Comparison of ENCODE assay signal across 8 mouse cellular contexts in genomic region chr2:168726007-168726406, GRCm38 (mm10). TPM values are rescaled to one million over a fixed set of nuclear protein-coding genes. Genes with fewer than 3 reads are reported as not detected.
A peak's percentile ranks its signal among the peaks of the same experiment; 100 is the strongest.
DNase-seq lines count a peak whose midpoint lies in the region; ATAC-seq lines count a peak whose summit lies in the region.

No protein-coding gene starts in this region.

- no peaks in the 10 kb centered on the region for H3K27me3 ChIP-seq in hindbrain, embryonic 11.5 days (ENCODE audit: control insufficient read depth, insufficient read depth, low read length)
- no peaks in the 10 kb centered on the region for H3K27me3 ChIP-seq in limb, embryonic 10.5 days (ENCODE audit: low read depth, poor library complexity, severe bottlenecking)
- H3K27me3 ChIP-seq in midbrain, embryonic 15.5 days (replicated peaks), result no peaks in the 10 kb centered on the region

- peaks cover 3% of the 10 kb centered on the region; the same call in 1 of the 2 replicates for H3K4me1 ChIP-seq in brown adipose tissue, adult 24 weeks (ENCODE audit: control insufficient read depth, insufficient read depth, insufficient read length, low read length)
- 0 out of 2 replicates have a peak, but pooled peaks cover 4% of the 10 kb centered on the region for H3K4me1 ChIP-seq in hindbrain, embryonic 11.5 days (replicated peaks; ENCODE audit: control insufficient read depth, insufficient read depth, low read length)
- peaks cover 30% of the 10 kb centered on the region for H3K4me1 ChIP-seq in limb, embryonic 10.5 days
- peaks cover 22% of the 10 kb centered on the region for H3K4me1 ChIP-seq in midbrain, embryonic 15.5 days

- no peak overlapping the region for H3K4me2 ChIP-seq in hindbrain, embryonic 11.5 days (replicated peaks; ENCODE audit: low read depth, low read length)
- H3K4me2 ChIP-seq in midbrain, embryonic 15.5 days, result no peak overlapping the region

- DNase-seq in frontal cortex, postnatal 10 days (ENCODE audit: low spot score in 2 of 2), result no peak
- DNase-seq in hindbrain, embryonic 11.5 days (ENCODE audit: low spot score), result peak; percentile 82
- DNase-seq in limb, embryonic 10.5 days (ENCODE audit: low spot score), result peak; percentile 50
- no peak for DNase-seq in left cerebral cortex, postnatal 14 days (ENCODE audit: low spot score in 2 of 2)

- no peaks in the 10 kb centered on the region for H3K9me3 ChIP-seq in hindbrain, embryonic 11.5 days (ENCODE audit: control insufficient read depth, low read length)
- no peaks in the 10 kb centered on the region for H3K9me3 ChIP-seq in limb, embryonic 10.5 days (replicated peaks)
- no peaks in the 10 kb centered on the region for H3K9me3 ChIP-seq in midbrain, embryonic 15.5 days

- peak overlapping the region; percentile 48; the same call in 1 of the 2 replicates for H3K27ac ChIP-seq in brown adipose tissue, adult 24 weeks (replicated peaks; ENCODE audit: low read depth, low read length)
- H3K27ac ChIP-seq in hindbrain, embryonic 11.5 days (ENCODE audit: low read depth, low read length), result no peak overlapping the region
- no peak overlapping the region for H3K27ac ChIP-seq in limb, embryonic 10.5 days
- H3K27ac ChIP-seq in midbrain, embryonic 15.5 days, result peak overlapping the region; percentile 55; the same call in 1 of the 2 replicates

- intact Hi-C loops in left cerebral cortex, postnatal 14 days (cut with DNase I), result no loop called here

- no peak overlapping the region for H3K4me3 ChIP-seq in brown adipose tissue, adult 24 weeks (ENCODE audit: insufficient read depth, low read depth, low read length)
- H3K4me3 ChIP-seq in hindbrain, embryonic 11.5 days (ENCODE audit: low read depth, low read length), result no peak overlapping the region
- H3K4me3 ChIP-seq in limb, embryonic 10.5 days, result no peak overlapping the region
- H3K4me3 ChIP-seq in midbrain, embryonic 15.5 days, result no peak overlapping the region

- no peaks in the 10 kb centered on the region for H3K36me3 ChIP-seq in hindbrain, embryonic 11.5 days (ENCODE audit: control insufficient read depth, insufficient read depth, low read length)
- H3K36me3 ChIP-seq in limb, embryonic 10.5 days, result no peaks in the 10 kb centered on the region
- no peaks in the 10 kb centered on the region for H3K36me3 ChIP-seq in midbrain, embryonic 15.5 days (replicated peaks)

- WGBS in hindbrain, embryonic 11.5 days, result 38% methylated on average over 6 of the region's 6 CpGs
- WGBS in limb, embryonic 10.5 days, result 63% methylated on average over 6 of the region's 6 CpGs
- WGBS in midbrain, embryonic 15.5 days, result 43% methylated on average over 6 of the region's 6 CpGs

- no peak overlapping the region for H3K9ac ChIP-seq in hindbrain, embryonic 11.5 days (ENCODE audit: low read depth, low read length)
- H3K9ac ChIP-seq in midbrain, embryonic 15.5 days, result no peak overlapping the region

- ATAC-seq in frontal cortex, adult (ENCODE audit: low TSS enrichment), result peak; percentile 60
- ATAC-seq in hindbrain, embryonic 11.5 days (ENCODE audit: low FRiP score), result peak; percentile 92
- peak; percentile 67 for ATAC-seq in midbrain, embryonic 15.5 days (replicated peaks)
- ATAC-seq in granulocyte monocyte progenitor cell, adult 5-6 weeks (replicated peaks; ENCODE audit: poor library complexity, severe bottlenecking), result no peak

RNA-seq across cellular contexts. Expression of gene Atp9a, which starts 16.2 kb away (rescaled TPM):
- 49.7 and 51.4 TPM in 2 replicates for polyA plus RNA-seq in brown adipose tissue, adult 24 weeks (2012; ENCODE audit: insufficient read depth, insufficient read length, missing spikeins)
- 12.8 and 14.6 TPM in 2 replicates for polyA plus RNA-seq in hindbrain, embryonic 11.5 days (2014; fragmentation: Nextera tagmentation; extraction: Ambion mirVana)
- polyA plus RNA-seq in limb, embryonic 10.5 days (2016; fragmentation: Nextera tagmentation; extraction: Ambion mirVana), result 4.9 and 6.5 TPM in 2 replicates
- 155 and 179 TPM in 2 replicates for polyA plus RNA-seq in midbrain, embryonic 15.5 days (2015; fragmentation: Nextera tagmentation; extraction: Ambion mirVana)
- 0.62 TPM in 1 of 2 replicates, not detected in the other for total RNA-seq in granulocyte monocyte progenitor cell, adult 5-6 weeks (2014; fragmentation: Nextera tagmentation)
- 0.56 and 0.82 TPM in 2 replicates for total RNA-seq in granulocyte monocyte progenitor cell, adult 5-6 weeks (2017)
- total RNA-seq in left cerebral cortex, postnatal 14 days (2021), result 100 to 1,000 TPM; 418 to 426 TPM

RNA-seq across cellular contexts. Expression of gene Sall4, which starts 41.7 kb away (rescaled TPM):
- not detected in 2 replicates for polyA plus RNA-seq in brown adipose tissue, adult 24 weeks (2012; ENCODE audit: insufficient read depth, insufficient read length, missing spikeins)
- 7.1 and 7.3 TPM in 2 replicates for polyA plus RNA-seq in hindbrain, embryonic 11.5 days (2014; fragmentation: Nextera tagmentation; extraction: Ambion mirVana)
- 26.8 and 53.3 TPM in 2 replicates for polyA plus RNA-seq in limb, embryonic 10.5 days (2016; fragmentation: Nextera tagmentation; extraction: Ambion mirVana)
- polyA plus RNA-seq in midbrain, embryonic 15.5 days (2015; fragmentation: Nextera tagmentation; extraction: Ambion mirVana), result 1.2 and 1.3 TPM in 2 replicates
- total RNA-seq in granulocyte monocyte progenitor cell, adult 5-6 weeks (2014; fragmentation: Nextera tagmentation), result not detected in 2 replicates
- not detected in 2 replicates for total RNA-seq in granulocyte monocyte progenitor cell, adult 5-6 weeks (2017)
- total RNA-seq in left cerebral cortex, postnatal 14 days (2021), result not detected

Comparison
In these comparisons a context has a peak if more than half of its experiments do, and no peak if none do; other contexts are left out.
1. DNase-seq: peak in hindbrain, embryonic 11.5 days (single experiment) and limb, embryonic 10.5 days (single experiment); none in frontal cortex, postnatal 10 days (0 of 2) and left cerebral cortex, postnatal 14 days (0 of 2).
2. H3K27ac ChIP-seq: peak in brown adipose tissue, adult 24 weeks (single experiment) and midbrain, embryonic 15.5 days (single experiment); none in hindbrain, embryonic 11.5 days (single experiment) and limb, embryonic 10.5 days (single experiment).